Mouse (Mus musculus) CH12.LX (cell line): Measurements from ENCODE around the gene Xpc. TPM values are rescaled to one million over a fixed set of nuclear protein-coding genes. Genes with fewer than 3 reads are reported as not detected.

ENCODE experiments used
- DNase-seq: peaks from one replicate; pipeline ENCODE4 v3.0.0-alpha.2; 2013; ENCODE audit errors: extremely low read depth
- H3K27ac ChIP-seq: 2 replicates; pipeline ENCODE4 v1.5.1; 2012; ENCODE audit warnings: low read depth, mild to moderate bottlenecking, control low read depth, moderate library complexity; ENCODE audit not compliant: insufficient read depth
- H3K27me3 ChIP-seq: replicated peaks from 2 replicates; pipeline ENCODE3; 2012; ENCODE audit warnings: inconsistent platforms
- H3K36me3 ChIP-seq, 2 experiments: replicated peaks in 1 of 2; 2 replicates each; pipeline versions ENCODE3 to v1.6.1; 2012; ENCODE audit warnings: inconsistent platforms in 1 of 2, low read length in 1 of 2, mild to moderate bottlenecking in 1 of 2, mixed read lengths in 1 of 2, moderate library complexity in 1 of 2; ENCODE audit not compliant: control insufficient read depth in 1 of 2, insufficient read depth in 1 of 2
- H3K4me1 ChIP-seq, 2 experiments: 2 replicates each; pipeline ENCODE4 v1.6.1; 2012; ENCODE audit warnings: inconsistent platforms in 1 of 2, moderate library complexity in 1 of 2; ENCODE audit not compliant: insufficient read depth in 2 of 2, control insufficient read depth in 1 of 2
- H3K4me2 ChIP-seq: 2 replicates; pipeline ENCODE4 v1.6.1; 2012; ENCODE audit warnings: low read depth, mild to moderate bottlenecking, control low read depth; ENCODE audit not compliant: poor library complexity, insufficient read depth, severe bottlenecking
- H3K4me3 ChIP-seq, 3 experiments: fragments of 150-350 bp in 1 of 3; sonication (generic) in 1 of 3; replicated peaks in 1 of 3; 2 replicates each; pipeline versions ENCODE3 to v1.5.1; 2011 to 2012; ENCODE audit warnings: low read depth in 2 of 3, low read length in 2 of 3, mild to moderate bottlenecking in 2 of 3, moderate library complexity in 2 of 3, control low read depth in 1 of 3, improper control_type of control experiment in 1 of 3, inconsistent platforms in 1 of 3, mixed read lengths in 1 of 3; ENCODE audit not compliant: poor library complexity in 1 of 3
- H3K79me2 ChIP-seq: replicated peaks from 2 replicates; pipeline ENCODE4 v1.6.1; 2012; ENCODE audit warnings: mild to moderate bottlenecking, moderate library complexity; ENCODE audit not compliant: control insufficient read depth, poor library complexity, insufficient read depth, severe bottlenecking; ENCODE audit errors: extremely low read depth
- H3K9ac ChIP-seq: 2 replicates; pipeline ENCODE4 v1.6.1; 2012; ENCODE audit warnings: low read depth, mild to moderate bottlenecking, control low read depth, moderate library complexity; ENCODE audit not compliant: insufficient read depth
- H3K9me3 ChIP-seq: replicated peaks from 2 replicates; pipeline ENCODE3; 2012; ENCODE audit warnings: low read length, inconsistent platforms, mixed read lengths
- CHD1 ChIP-seq: IDR thresholded peaks from 2 replicates; pipeline ENCODE4 v1.6.1; 2012; ENCODE audit warnings: low read depth, low read length, improper control_type of control experiment, inconsistent platforms
- CHD2 ChIP-seq: IDR thresholded peaks from 2 replicates; pipeline ENCODE4 v1.6.1; 2011; ENCODE audit warnings: low read length, improper control_type of control experiment
- E2F4 ChIP-seq: IDR thresholded peaks from 2 replicates; pipeline ENCODE4 v1.6.1; 2011; ENCODE audit warnings: low read depth, low read length, improper control_type of control experiment; ENCODE audit not compliant: insufficient replicate concordance
- ELF1 ChIP-seq: IDR thresholded peaks from 2 replicates; pipeline ENCODE4 v1.6.1; 2014; ENCODE audit warnings: low read depth, mild to moderate bottlenecking, inconsistent platforms, low read length, improper control_type of control experiment
- EP300 ChIP-seq: IDR thresholded peaks from 2 replicates; pipeline ENCODE4 v1.6.1; 2011; ENCODE audit warnings: low read length, improper control_type of control experiment
- ETS1 ChIP-seq: conservative IDR thresholded peaks from 2 replicates; pipeline ENCODE4 v1.6.1; 2012; ENCODE audit warnings: low read depth, mild to moderate bottlenecking, inconsistent platforms, low read length, improper control_type of control experiment, moderate library complexity
- GABPA ChIP-seq: IDR thresholded peaks from 2 replicates; pipeline ENCODE4 v1.6.1; 2012; ENCODE audit warnings: low read depth, low read length, improper control_type of control experiment, inconsistent platforms; ENCODE audit not compliant: insufficient replicate concordance
- HCFC1 ChIP-seq: IDR thresholded peaks from 2 replicates; pipeline ENCODE4 v1.6.1; 2012; ENCODE audit warnings: low read depth, mild to moderate bottlenecking, inconsistent platforms, low read length, improper control_type of control experiment
- JUN ChIP-seq: IDR thresholded peaks from 2 replicates; pipeline ENCODE4 v1.6.1; 2011; ENCODE audit warnings: low read depth, mild to moderate bottlenecking, low read length, improper control_type of control experiment, moderate library complexity; ENCODE audit not compliant: insufficient read depth
- JUND ChIP-seq: conservative IDR thresholded peaks from 2 replicates; pipeline ENCODE4 v1.6.1; 2011; ENCODE audit warnings: low read depth, low read length, improper control_type of control experiment
- MAFK ChIP-seq: IDR thresholded peaks from 2 replicates; pipeline ENCODE4 v1.6.1; 2011; ENCODE audit warnings: low read length, improper control_type of control experiment; ENCODE audit not compliant: insufficient replicate concordance
- MAZ ChIP-seq: IDR thresholded peaks from 2 replicates; pipeline ENCODE4 v1.6.1; 2012; ENCODE audit warnings: low read depth, mild to moderate bottlenecking, inconsistent platforms, low read length, improper control_type of control experiment, moderate library complexity
- MEF2A ChIP-seq: IDR thresholded peaks from 2 replicates; pipeline ENCODE4 v1.6.1; 2014; ENCODE audit warnings: low read depth, mild to moderate bottlenecking, inconsistent platforms, low read length, improper control_type of control experiment, borderline replicate concordance
- MXI1 ChIP-seq: IDR thresholded peaks from 2 replicates; pipeline ENCODE4 v1.6.1; 2011; ENCODE audit warnings: mild to moderate bottlenecking, low read depth, low read length, improper control_type of control experiment
- MYC ChIP-seq: IDR thresholded peaks from 2 replicates; pipeline ENCODE4 v1.6.1; 2011; ENCODE audit warnings: low read depth, mild to moderate bottlenecking, improper control_type of control experiment, low read length
- NRF1 ChIP-seq: IDR thresholded peaks from 2 replicates; pipeline ENCODE4 v1.6.1; 2014; ENCODE audit warnings: low read depth, mild to moderate bottlenecking, inconsistent platforms, low read length, improper control_type of control experiment, moderate library complexity
- PAX5 ChIP-seq: IDR thresholded peaks from 2 replicates; pipeline ENCODE4 v1.6.1; 2012; ENCODE audit warnings: low read length, inconsistent platforms, mixed read lengths
- POLR2A ChIP-seq: IDR thresholded peaks from 2 replicates; pipeline ENCODE4 v1.6.1; 2011; ENCODE audit warnings: low read depth, mild to moderate bottlenecking, improper control_type of control experiment, low read length
- POLR2AphosphoS2 ChIP-seq: IDR thresholded peaks from 2 replicates; pipeline ENCODE4 v1.6.1; 2011; ENCODE audit warnings: low read depth, low read length, improper control_type of control experiment
- RAD21 ChIP-seq: IDR thresholded peaks from 2 replicates; pipeline ENCODE4 v1.6.1; 2011; ENCODE audit warnings: low read depth, mild to moderate bottlenecking, low read length, improper control_type of control experiment, moderate library complexity
- SMC3 ChIP-seq: IDR thresholded peaks from 2 replicates; pipeline ENCODE4 v1.6.1; 2011; ENCODE audit warnings: low read depth, low read length, improper control_type of control experiment
- TBP ChIP-seq: conservative IDR thresholded peaks from 2 replicates; pipeline ENCODE4 v1.6.1; 2011; ENCODE audit warnings: low read depth, low read length, improper control_type of control experiment
- TCF12 ChIP-seq: IDR thresholded peaks from 2 replicates; pipeline ENCODE4 v1.6.1; 2014; ENCODE audit warnings: low read depth, mild to moderate bottlenecking, inconsistent platforms, low read length, improper control_type of control experiment
- UBTF ChIP-seq: IDR thresholded peaks from 2 replicates; pipeline ENCODE4 v1.6.1; 2012; ENCODE audit warnings: low read depth, mild to moderate bottlenecking, inconsistent platforms, low read length, improper control_type of control experiment, moderate library complexity
- USF1 ChIP-seq: IDR thresholded peaks from 2 replicates; pipeline ENCODE4 v1.6.1; 2014; ENCODE audit warnings: low read depth, mild to moderate bottlenecking, inconsistent platforms, low read length, improper control_type of control experiment
- ZC3H11A ChIP-seq: IDR thresholded peaks from 2 replicates; pipeline ENCODE4 v1.6.1; 2012; ENCODE audit warnings: low read depth, mild to moderate bottlenecking, inconsistent platforms, low read length, improper control_type of control experiment
- ZMIZ1 ChIP-seq: IDR thresholded peaks from 2 replicates; pipeline ENCODE4 v1.6.1; 2012; ENCODE audit warnings: low read depth, mild to moderate bottlenecking, inconsistent platforms, low read length, improper control_type of control experiment
- ZNF384 ChIP-seq: IDR thresholded peaks from 2 replicates; pipeline ENCODE4 v1.6.1; 2012; ENCODE audit warnings: low read depth, low read length, improper control_type of control experiment, inconsistent platforms
- dilution Hi-C: fragments of 300-500 bp; cut with MboI; formaldehyde crosslinking; loops from 2 replicates; pipeline ENCODE4 v1.14.3; 2020; ENCODE audit warnings: low sequenced_read_pairs; ENCODE audit not compliant: extremely low pct_unique_long_range_greater_than_20kb, extremely low pct_ligation_motif_present
- in situ Hi-C: fragments of 300-500 bp; cut with MboI; formaldehyde crosslinking; loops from 3 replicates; pipeline ENCODE4 v1.14.3; 2019; ENCODE audit warnings: low sequenced_read_pairs, low pct_ligation_motif_present, low pct_unique_long_range_greater_than_20kb, mixed read lengths
- polyA plus RNA-seq: library from polyadenylated mRNA; unstranded; fragments of >175 nt; gene quantifications from 2 replicates; pipeline ENCODE4 v1.2.1, GENCODE M21; 2012; ENCODE audit warnings: low read depth; ENCODE audit not compliant: insufficient read length
- total RNA-seq, 2 experiments: library from RNA; depleted of rRNA; stranded (reverse); fragments of 300-350 nt in 1 of 2; fragments of >200 nt in 1 of 2; gene quantifications; 2 replicates each; pipeline ENCODE4 v1.2.3; 2012 to 2014

The Xpc gene
- total and polyA plus RNA-seq, 3 experiments: 7.8 to 11.7 (median 8.2) TPM

- H3K27me3 ChIP-seq: peaks cover 50% of the 10 kb centered on the region
- TF ChIP-seq USF1 (no peak), TBP (no peak), ZC3H11A (no peak), ETS1 (no peak), MXI1 (no peak), PAX5 (no peak), JUND (no peak), POLR2A (no peak), JUN (no peak), MAZ (no peak), POLR2AphosphoS2 (no peak), MAFK (no peak), MEF2A (no peak), GABPA (no peak)
- no peak overlapping the region for H3K4me2 ChIP-seq
- H3K4me3 ChIP-seq: no peak overlapping the region
- peaks cover 6 to 8% of the 10 kb centered on the region in 2 experiments for H3K4me1 ChIP-seq
- in situ Hi-C loops (no loop called here), dilution Hi-C loops (no loop called here)
- H3K9me3 ChIP-seq: no peaks in the 10 kb centered on the region
- H3K9ac ChIP-seq: no peak overlapping the region
- no peaks in the 10 kb centered on the region for H3K36me3 ChIP-seq
- no peaks in the 10 kb centered on the region for H3K79me2 ChIP-seq
- DNase-seq: no peak
- no peak overlapping the region for H3K27ac ChIP-seq
These were observed 70.4 kb downstream of the Xpc start for GRCm38 (mm10) chr6:91445316-91445715.

DNA sequence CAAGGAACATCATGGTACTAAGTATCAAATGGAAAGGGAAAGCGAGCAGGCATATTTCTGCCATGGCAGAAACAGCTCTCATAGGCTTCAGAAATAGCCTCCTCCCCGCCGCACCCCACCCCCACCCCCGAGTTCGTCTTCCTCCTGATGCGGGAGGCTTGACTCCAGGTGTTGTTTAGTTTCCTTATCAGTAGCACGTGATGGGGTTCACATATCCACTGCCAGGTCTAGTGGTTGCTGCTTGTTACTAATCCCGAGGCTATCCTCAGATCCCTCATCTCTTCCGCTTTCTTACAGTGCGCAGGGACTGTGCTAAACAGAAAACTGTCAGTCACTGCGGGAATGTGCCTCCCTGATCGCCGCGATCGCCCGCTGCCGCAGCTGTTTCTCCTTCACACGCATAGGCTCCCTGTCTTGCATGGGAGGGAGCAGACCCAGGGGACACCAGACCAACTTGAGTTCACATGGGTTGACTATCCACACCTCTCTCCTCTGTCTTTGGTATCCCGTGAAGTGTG lies 74.5 kb downstream of the Xpc start:
- Histone ChIP-seq H3K27me3 (peaks cover 46% of the 10 kb centered on the region), H3K9me3 (no peaks in the 10 kb centered on the region), H3K79me2 (no peaks in the 10 kb centered on the region)
- peak; percentile 4 for DNase-seq
- TF ChIP-seq ZMIZ1: no peak
- no peak for TF ChIP-seq RAD21
- no peak for TF ChIP-seq NRF1
- TF ChIP-seq UBTF: no peak
- TF ChIP-seq ETS1: no peak
- TF ChIP-seq MYC: no peak
- TF ChIP-seq E2F4: no peak
- no peak for TF ChIP-seq TBP
- no peak for TF ChIP-seq MAZ
- TF ChIP-seq POLR2AphosphoS2: no peak
- no peak for TF ChIP-seq CHD1
- no peak for TF ChIP-seq MAFK
- no peak for TF ChIP-seq ELF1
- TF ChIP-seq ZNF384: no peak
- TF ChIP-seq HCFC1: no peak
- TF ChIP-seq EP300: no peak
- no peak for TF ChIP-seq TCF12
- TF ChIP-seq SMC3: no peak
- no peak for TF ChIP-seq CHD2
- TF ChIP-seq, all 38 proteins: peak for 0
- Histone ChIP-seq H3K27ac (no peak overlapping the region), H3K4me2 (peak overlapping the region; percentile 80), H3K9ac (peak overlapping the region; percentile 89), H3K4me3 (peak overlapping the region; percentile 75 to 95 (median 83)), H3K36me3 (no peaks in the 10 kb centered on the region), H3K4me1 (peaks cover 6 to 8% of the 10 kb centered on the region in 2 experiments)
- in situ Hi-C loops: no loop called here
- dilution Hi-C loops: no loop called here
